Mouse (Mus musculus) midbrain, embryonic 16.5 days (tissue): Measurements from ENCODE around the gene Myh9. TPM values are rescaled to one million over a fixed set of nuclear protein-coding genes. Genes with fewer than 3 reads are reported as not detected.

Source experiments
- ATAC-seq: fragments of 200-750 bp; cut with Nextera tagmentation; 2 replicates; pipeline ENCODE4 v1.8.0; 2017; ENCODE audit warnings: moderate TSS enrichment
- H3K27ac ChIP-seq: fragments of 300-500 bp; sonication (generic); 2 replicates; pipeline ENCODE4 v1.5.1; 2014; ENCODE audit warnings: mild to moderate bottlenecking, low read length, mixed read lengths
- H3K27me3 ChIP-seq: fragments of 300-500 bp; sonication (generic); 2 replicates; pipeline ENCODE4 v1.6.1; 2014; ENCODE audit warnings: low read depth, low read length, mixed read lengths; ENCODE audit not compliant: control insufficient read depth, insufficient read depth
- H3K36me3 ChIP-seq: fragments of 300-500 bp; sonication (generic); 2 replicates; pipeline ENCODE4 v1.6.1; 2014; ENCODE audit warnings: mild to moderate bottlenecking, low read length, moderate library complexity, mixed read lengths; ENCODE audit not compliant: control insufficient read depth, insufficient read depth
- H3K4me1 ChIP-seq: fragments of 300-500 bp; sonication (generic); 2 replicates; pipeline ENCODE4 v1.6.1; 2014; ENCODE audit warnings: mild to moderate bottlenecking, low read length, mixed read lengths; ENCODE audit not compliant: control insufficient read depth, insufficient read depth
- H3K4me2 ChIP-seq: fragments of 300-500 bp; sonication (generic); 2 replicates; pipeline ENCODE4 v1.6.1; 2014; ENCODE audit warnings: mild to moderate bottlenecking, low read length, mixed read lengths
- H3K4me3 ChIP-seq: fragments of 300-500 bp; sonication (generic); 2 replicates; pipeline ENCODE4 v1.5.1; 2014; ENCODE audit warnings: low read depth, mild to moderate bottlenecking, low read length, moderate library complexity, mixed read lengths
- H3K9ac ChIP-seq: fragments of 300-500 bp; sonication (generic); 2 replicates; pipeline ENCODE4 v1.6.1; 2014; ENCODE audit warnings: low read depth, low read length, mixed read lengths
- H3K9me3 ChIP-seq: fragments of 300-500 bp; sonication (generic); replicated peaks from 2 replicates; pipeline ENCODE4 v1.6.1; 2014; ENCODE audit warnings: mild to moderate bottlenecking, low read length, mixed read lengths; ENCODE audit not compliant: control insufficient read depth, poor library complexity, severe bottlenecking
- WGBS: fragments of 180-500 bp; shearing (Covaris S2); extraction: QIAGEN DNeasy Blood & Tissue Kit; methylation state at CpG from one replicate; pipeline ENCODE4 v1.1.7; 2014; 5-methylcytosine and 5-hydroxymethylcytosine counted together
- polyA plus RNA-seq: library from polyadenylated mRNA; unstranded; fragments of >200 nt; fragmentation: Nextera tagmentation; extraction: Ambion mirVana; gene quantifications from 2 replicates; pipeline ENCODE4 v1.2.1, GENCODE M21; 2015

The Myh9 gene
- polyA plus RNA-seq, 1 experiment from 2014 or later: 9.5 TPM

- H3K9me3 ChIP-seq: no peaks in the 10 kb centered on the region
- H3K9ac ChIP-seq: peak overlapping the region; percentile 82
- peak overlapping the region; percentile 71 for H3K4me3 ChIP-seq
- 6% methylated on average over 35 of the region's 36 CpGs for WGBS
- H3K4me1 ChIP-seq: peaks cover 24% of the 10 kb centered on the region
- no peaks in the 10 kb centered on the region for H3K36me3 ChIP-seq
- peak overlapping the region; percentile 96 for H3K4me2 ChIP-seq
- no peak for ATAC-seq
- H3K27me3 ChIP-seq: no peaks in the 10 kb centered on the region
- peak overlapping the region; percentile 80; the same call in 1 of the 2 replicates for H3K27ac ChIP-seq
Observed at GRCm38 (mm10) chr15:77840450-77841360, 1.3 kb downstream of the Myh9 start.

GRCm38 (mm10) chr15:77839529-77840286 is 2.3 kb downstream of the Myh9 start:
- H3K27ac ChIP-seq: peak overlapping the region; percentile 6

GRCm38 (mm10) chr15:77838530-77839387 is 3.2 kb downstream of the Myh9 start:
- 13% methylated on average over 4 of the region's 4 CpGs for WGBS
- peak overlapping the region; percentile 6 for H3K27ac ChIP-seq
- peaks cover 24% of the 10 kb centered on the region for H3K4me1 ChIP-seq
- no peaks in the 10 kb centered on the region for H3K36me3 ChIP-seq
- no peak overlapping the region for H3K9ac ChIP-seq
- H3K9me3 ChIP-seq: no peaks in the 10 kb centered on the region
- no peak overlapping the region for H3K4me2 ChIP-seq
- H3K27me3 ChIP-seq: no peaks in the 10 kb centered on the region
- ATAC-seq: no peak
- H3K4me3 ChIP-seq: no peak overlapping the region

More at GRCm38 (mm10) chr15:77839529-77840286, 2.3 kb downstream of the Myh9 start:
- Histone ChIP-seq H3K4me3 (peak overlapping the region; percentile 71; the same call in 1 of the 2 replicates), H3K4me2 (peak overlapping the region; percentile 96), H3K36me3 (no peaks in the 10 kb centered on the region), H3K9me3 (no peaks in the 10 kb centered on the region), H3K9ac (peak overlapping the region; percentile 33; the same call in 1 of the 2 replicates), H3K27me3 (no peaks in the 10 kb centered on the region), H3K4me1 (peaks cover 24% of the 10 kb centered on the region)
- no peak for ATAC-seq
- 15% methylated on average over 10 of the region's 10 CpGs for WGBS

- no peaks in the 10 kb centered on the region for H3K36me3 ChIP-seq
- H3K9me3 ChIP-seq: no peaks in the 10 kb centered on the region
- WGBS: 81% methylated on average over 10 of the region's 10 CpGs
- H3K27ac ChIP-seq: no peak overlapping the region
- H3K4me2 ChIP-seq: no peak overlapping the region
- no peak for ATAC-seq
- H3K4me1 ChIP-seq: peaks cover 22% of the 10 kb centered on the region
- no peak overlapping the region for H3K4me3 ChIP-seq
- no peaks in the 10 kb centered on the region for H3K27me3 ChIP-seq
- H3K9ac ChIP-seq: no peak overlapping the region
Observed at GRCm38 (mm10) chr15:77837444-77838117, 4.4 kb downstream of the Myh9 start.

GRCm38 (mm10) chr15:77836692-77837443 is 5.1 kb downstream of the Myh9 start:
- no peak overlapping the region for H3K27ac ChIP-seq
- no peak for ATAC-seq
- no peaks in the 10 kb centered on the region for H3K9me3 ChIP-seq
- no peak overlapping the region for H3K4me3 ChIP-seq
- H3K36me3 ChIP-seq: no peaks in the 10 kb centered on the region
- H3K4me1 ChIP-seq: peaks cover 22% of the 10 kb centered on the region
- H3K4me2 ChIP-seq: no peak overlapping the region
- 58% methylated on average over 6 of the region's 6 CpGs for WGBS
- no peaks in the 10 kb centered on the region for H3K27me3 ChIP-seq
- 0 out of 2 replicates have a peak overlapping the region, but pooled peaks have one; percentile 7 for H3K9ac ChIP-seq

- Histone ChIP-seq H3K4me1 (peaks cover 21% of the 10 kb centered on the region), H3K27me3 (no peaks in the 10 kb centered on the region), H3K9me3 (no peaks in the 10 kb centered on the region), H3K36me3 (no peaks in the 10 kb centered on the region), H3K4me3 (no peak overlapping the region), H3K9ac (0 out of 2 replicates have a peak overlapping the region, but pooled peaks have one; percentile 7), H3K4me2 (no peak overlapping the region), H3K27ac (no peak overlapping the region)
- WGBS: 62% methylated on average over 9 of the region's 9 CpGs
- no peak for ATAC-seq
Observed at GRCm38 (mm10) chr15:77835930-77836653, 5.9 kb downstream of the Myh9 start.

GRCm38 (mm10) chr15:77834336-77835268 is 7.4 kb downstream of the Myh9 start:
- ATAC-seq: no peak
- H3K4me1 ChIP-seq: peaks cover 8% of the 10 kb centered on the region
- H3K27me3 ChIP-seq: no peaks in the 10 kb centered on the region
- no peak overlapping the region for H3K27ac ChIP-seq
- H3K9ac ChIP-seq: no peak overlapping the region
- H3K4me3 ChIP-seq: no peak overlapping the region
- H3K36me3 ChIP-seq: no peaks in the 10 kb centered on the region
- no peaks in the 10 kb centered on the region for H3K9me3 ChIP-seq
- no peak overlapping the region for H3K4me2 ChIP-seq
- WGBS: 80% methylated on average over 15 of the region's 15 CpGs
